Mouse (Mus musculus) erythroblast, adult 5-6 weeks (primary cell): ENCODE measurements around the gene AI987944. TPM values are rescaled to one million over a fixed set of nuclear protein-coding genes. Genes with fewer than 3 reads are reported as not detected.
A peak's percentile ranks its signal among the peaks of the same experiment; 100 is the strongest.

Experiments
- ATAC-seq: replicated peaks from 2 replicates; pipeline ENCODE4 v1.8.0; 2016; ENCODE audit warnings: moderate number of reproducible peaks, mild to moderate bottlenecking, moderate TSS enrichment, inconsistent platforms; ENCODE audit not compliant: poor library complexity, low FRiP score, severe bottlenecking
- total RNA-seq, 2 experiments: library from RNA; stranded (forward) in 1 of 2; stranded (reverse) in 1 of 2; fragments of 150-400 nt in 1 of 2; fragments of 200-764, 138-1000 nt in 1 of 2; gene quantifications; 2 replicates each; pipeline versions ENCODE4 v1.2.3 to v1.2.4; 2015 to 2017; ENCODE audit warnings: low replicate concordance in 2 of 2

AI987944 gene
- 7.1 and 10.0 TPM in 2 replicates for total RNA-seq (2015; ENCODE audit: low replicate concordance)
- total RNA-seq (2017; ENCODE audit: low replicate concordance): 4.7 TPM in 2 replicates

GRCm38 (mm10) chr7:41393048-41393971 lies at the start of gene AI987944:
TSS of gene AI987944 (minus strand) at chr7:41393379.
- peak; percentile 99 for ATAC-seq

- ATAC-seq: no peak
These were observed 951 bp upstream of the AI987944 start for GRCm38 (mm10) chr7:41394130-41394529.

Other genes starting within 250 kb of the AI987944 start
- gene Gm5592, start 239.5 kb downstream of the AI987944 start, total RNA-seq (2015; ENCODE audit: low replicate concordance): not detected in 2 replicates
- not detected in 2 replicates for gene Gm5592, start 239.5 kb downstream of the AI987944 start, total RNA-seq (2017; ENCODE audit: low replicate concordance)
- not detected in 2 replicates for gene Vmn2r57, start 55.3 kb upstream of the AI987944 start, total RNA-seq (2015; ENCODE audit: low replicate concordance)
- not detected in 2 replicates for gene Vmn2r57, start 55.3 kb upstream of the AI987944 start, total RNA-seq (2017; ENCODE audit: low replicate concordance)
- gene Gm20449, start 106.0 kb upstream of the AI987944 start, total RNA-seq (2015; ENCODE audit: low replicate concordance): not detected in 2 replicates
- gene Gm20449, start 106.0 kb upstream of the AI987944 start, total RNA-seq (2017; ENCODE audit: low replicate concordance): 0.14 TPM in 1 of 2 replicates, not detected in the other
- gene AW146154, start 106.5 kb upstream of the AI987944 start, total RNA-seq (2015; ENCODE audit: low replicate concordance): 1.7 and 4.8 TPM in 2 replicates
- gene AW146154, start 106.5 kb upstream of the AI987944 start, total RNA-seq (2017; ENCODE audit: low replicate concordance): 4.0 and 4.7 TPM in 2 replicates
- not detected in 2 replicates for gene Gm6871, start 180.3 kb upstream of the AI987944 start, total RNA-seq (2015; ENCODE audit: low replicate concordance)
- 0.98 TPM in 1 of 2 replicates, not detected in the other for gene Gm6871, start 180.3 kb upstream of the AI987944 start, total RNA-seq (2017; ENCODE audit: low replicate concordance)
- gene 2610021A01Rik, start 205.9 kb upstream of the AI987944 start, total RNA-seq (2015; ENCODE audit: low replicate concordance): 3.3 and 7.5 TPM in 2 replicates
- 3.0 and 6.0 TPM in 2 replicates for gene 2610021A01Rik, start 205.9 kb upstream of the AI987944 start, total RNA-seq (2017; ENCODE audit: low replicate concordance)
- 2.1 TPM in 1 of 2 replicates, not detected in the other for gene Zfp788, start 239.8 kb upstream of the AI987944 start, total RNA-seq (2015; ENCODE audit: low replicate concordance)
- gene Zfp788, start 239.8 kb upstream of the AI987944 start, total RNA-seq (2017; ENCODE audit: low replicate concordance): 1.8 and 2.4 TPM in 2 replicates